Mouse (Mus musculus) small intestine, adult 2 months (tissue): ENCODE results near the gene Armc7. TPM values are rescaled to one million over a fixed set of nuclear protein-coding genes. Genes with fewer than 3 reads are reported as not detected.
A peak's percentile ranks its signal among the peaks of the same experiment; 100 is the strongest.

Source experiments
- H3K27ac ChIP-seq: fragments of 200-500 bp; 2 replicates; pipeline ENCODE4 v1.5.1; 2012; ENCODE audit warnings: low read depth, low read length, control low read depth, inconsistent platforms; ENCODE audit not compliant: insufficient read depth
- H3K27me3 ChIP-seq: fragments of 200-500 bp; 2 replicates; pipeline ENCODE4 v1.6.1; 2012; ENCODE audit warnings: mild to moderate bottlenecking, moderate library complexity, low read length, inconsistent platforms; ENCODE audit not compliant: control insufficient read depth, insufficient read depth
- H3K36me3 ChIP-seq: fragments of 200-500 bp; 2 replicates; pipeline ENCODE4 v1.6.1; 2012; ENCODE audit warnings: mild to moderate bottlenecking, low read length, control low read depth, inconsistent platforms; ENCODE audit not compliant: control insufficient read depth, insufficient read depth
- H3K4me1 ChIP-seq: fragments of 200-500 bp; 2 replicates; pipeline ENCODE4 v1.6.1; 2012; ENCODE audit warnings: low read length, inconsistent platforms, mixed read lengths; ENCODE audit not compliant: control insufficient read depth, insufficient read depth, insufficient read length
- H3K4me3 ChIP-seq: fragments of 200-500 bp; 2 replicates; pipeline ENCODE4 v1.5.1; 2012; ENCODE audit warnings: low read depth, mild to moderate bottlenecking, control low read depth, inconsistent platforms, low read length, moderate library complexity
- CTCF ChIP-seq: fragments of 200-500 bp; IDR thresholded peaks from 2 replicates; pipeline ENCODE4 v1.5.1; 2012; ENCODE audit warnings: low read depth, mild to moderate bottlenecking, control low read depth, inconsistent platforms, low read length, moderate library complexity, mixed read lengths; ENCODE audit not compliant: insufficient replicate concordance, insufficient read length; ENCODE audit errors: extremely low read depth
- POLR2A ChIP-seq: fragments of 200-500 bp; IDR thresholded peaks from 2 replicates; pipeline ENCODE4 v1.6.1; 2012; ENCODE audit warnings: low read depth, mild to moderate bottlenecking, control low read depth, inconsistent platforms, low read length, moderate library complexity
- WGBS: fragments of 180-500 bp; shearing (Covaris S2); methylation state at CpG from one replicate; pipeline ENCODE4 v1.1.7; 2018; 5-methylcytosine and 5-hydroxymethylcytosine counted together
- polyA plus RNA-seq: library from polyadenylated mRNA; depleted of rRNA; stranded (reverse); fragments of >200 nt; gene quantifications from 2 replicates; pipeline ENCODE4 v1.2.3, GENCODE M21; 2012; rRNA removed

Gene Armc7
- 13.2 and 16.3 TPM in 2 replicates for polyA plus RNA-seq

- Histone ChIP-seq H3K4me3 (peak within 1 kb of the TSS; percentile 79), H3K36me3 (peaks cover 32% of the 10 kb centered on the region), H3K4me1 (peaks cover 12% of the 10 kb centered on the region; the same call in 1 of the 2 replicates), H3K27ac (peak within 1 kb of the TSS; percentile 56), H3K27me3 (no peaks in the 10 kb centered on the region)
- TF ChIP-seq CTCF = no peak
- TF ChIP-seq POLR2A = 0 out of 2 replicates have a peak, but pooled peaks have one; percentile 51
- WGBS = 2% methylated on average over 26 of the region's 26 CpGs
Observed at GRCm38 (mm10) chr11:115475025-115475757, at the start of gene Armc7. Gene Armc7 (plus strand): TSS chr11:115475667.

GRCm38 (mm10) chr11:115425671-115426070 is 49.8 kb upstream of the Armc7 start:
- Histone ChIP-seq H3K36me3 (peaks cover 49% of the 10 kb centered on the region), H3K27ac (no peak overlapping the region), H3K4me1 (peaks cover 12% of the 10 kb centered on the region; the same call in 1 of the 2 replicates), H3K27me3 (no peaks in the 10 kb centered on the region), H3K4me3 (no peak overlapping the region)
- WGBS = 93% methylated on average over 6 of the region's 6 CpGs
- no peak for TF ChIP-seq CTCF
- TF ChIP-seq POLR2A = no peak

- Histone ChIP-seq H3K27ac (no peak overlapping the region; the same call in 1 of the 2 replicates), H3K36me3 (peaks cover 55% of the 10 kb centered on the region)
Observed at GRCm38 (mm10) chr11:115427482-115428331, 47.8 kb upstream of the Armc7 start.

GRCm38 (mm10) chr11:115429307-115429706 is 46.2 kb upstream of the Armc7 start:
- no peak for TF ChIP-seq POLR2A
- TF ChIP-seq CTCF = no peak

More at GRCm38 (mm10) chr11:115427482-115428331, 47.8 kb upstream of the Armc7 start:
- TF ChIP-seq POLR2A (no peak), CTCF (peak; percentile 69; the same call in 1 of the 2 replicates)
- no peaks in the 10 kb centered on the region for H3K27me3 ChIP-seq
- no peak overlapping the region for H3K4me3 ChIP-seq
- peaks cover 8% of the 10 kb centered on the region; the same call in 1 of the 2 replicates for H3K4me1 ChIP-seq
- WGBS = 45% methylated on average over 20 of the region's 20 CpGs

GRCm38 (mm10) chr11:115430561-115430960 is 44.9 kb upstream of the Armc7 start:
- Histone ChIP-seq H3K4me1 (peaks cover 21% of the 10 kb centered on the region), H3K27ac (no peak overlapping the region), H3K36me3 (peaks cover 46% of the 10 kb centered on the region), H3K27me3 (no peaks in the 10 kb centered on the region), H3K4me3 (no peak overlapping the region)
- 92% methylated on average over 6 of the region's 6 CpGs for WGBS
- TF ChIP-seq CTCF (no peak), POLR2A (no peak)

More at GRCm38 (mm10) chr11:115429307-115429706, 46.2 kb upstream of the Armc7 start:
- H3K4me3 ChIP-seq = no peak overlapping the region
- 87% methylated on average over 7 of the region's 7 CpGs for WGBS
- peaks cover 55% of the 10 kb centered on the region for H3K36me3 ChIP-seq
- H3K4me1 ChIP-seq = peaks cover 16% of the 10 kb centered on the region; the same call in 1 of the 2 replicates
- no peaks in the 10 kb centered on the region for H3K27me3 ChIP-seq
- H3K27ac ChIP-seq = no peak overlapping the region

- Histone ChIP-seq H3K36me3 (peaks cover 32% of the 10 kb centered on the region), H3K27ac (peak overlapping the region; percentile 69), H3K27me3 (no peaks in the 10 kb centered on the region), H3K4me1 (peaks cover 24% of the 10 kb centered on the region), H3K4me3 (no peak overlapping the region)
- TF ChIP-seq CTCF = no peak
- TF ChIP-seq POLR2A = no peak
- 32% methylated on average over 4 of the region's 4 CpGs for WGBS
Observed at GRCm38 (mm10) chr11:115432814-115433213, 42.7 kb upstream of the Armc7 start.

GRCm38 (mm10) chr11:115433342-115433741 is 42.1 kb upstream of the Armc7 start:
- Histone ChIP-seq H3K27me3 (no peaks in the 10 kb centered on the region), H3K36me3 (peaks cover 32% of the 10 kb centered on the region), H3K27ac (peak overlapping the region; percentile 69; the same call in 1 of the 2 replicates), H3K4me1 (peaks cover 22% of the 10 kb centered on the region), H3K4me3 (no peak overlapping the region)
- TF ChIP-seq POLR2A (no peak), CTCF (no peak)
- WGBS = 74% methylated on average over 6 of the region's 6 CpGs
